Mouse (Mus musculus) cortical plate, adult 2 months (tissue): ENCODE measurements at regions not wholly inside any gene's neighbourhood (a gene's known extent, or its start where the extent isn't known, plus 50 kb on each side); places are given as distances from the start of the nearest gene placed in this dataset.

Source experiments
- CTCF ChIP-seq: fragments of 200-500 bp; IDR thresholded peaks from 2 replicates; pipeline ENCODE4 v1.5.1; 2011; ENCODE audit warnings: mild to moderate bottlenecking, control low read depth, low read length; ENCODE audit not compliant: insufficient read depth; ENCODE audit errors: extremely low read depth
- POLR2A ChIP-seq: fragments of 200-500 bp; IDR thresholded peaks from 2 replicates; pipeline ENCODE4 v1.6.1; 2011; ENCODE audit warnings: mild to moderate bottlenecking, low read length, control low read depth; ENCODE audit not compliant: insufficient read depth; ENCODE audit errors: extremely low read depth

- TF ChIP-seq CTCF = no peak
- TF ChIP-seq POLR2A = no peak
These were observed 186.4 kb upstream of the Mgmt start for GRCm38 (mm10) chr7:136708004-136708435.
